Mouse (Mus musculus): ENCODE measurements at regions not wholly inside any gene's neighbourhood (a gene's known extent, or its start where the extent isn't known, plus 50 kb on each side); places are given as distances from the start of the nearest gene placed in this dataset.

DNA sequence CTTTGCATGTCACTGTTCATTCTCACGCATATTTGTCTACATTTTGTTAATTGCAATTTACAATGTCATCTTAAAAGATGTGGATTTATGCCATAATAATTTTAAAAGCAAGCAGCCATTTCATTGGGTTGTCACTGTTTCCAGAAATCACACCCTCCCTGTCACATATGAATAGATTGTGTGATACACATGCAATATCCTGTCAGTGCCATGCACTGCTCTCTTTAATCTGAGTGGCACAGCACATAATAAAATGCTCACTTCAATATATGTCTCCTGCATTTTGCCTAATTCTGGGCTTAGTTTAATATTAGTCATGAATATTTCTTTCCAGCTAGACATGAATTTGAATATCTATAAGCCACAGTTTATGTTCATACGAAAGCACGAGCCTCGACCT is 56.1 kb upstream of the 1700008P02Rik start:
- no peak overlapping the region for H3K4me3 ChIP-seq (replicated peaks; ENCODE audit: low read length)
- H3K4me1 ChIP-seq (replicated peaks; ENCODE audit: low read depth, low read length) = no peaks in the 10 kb centered on the region
- TF ChIP-seq CTCF (conservative IDR thresholded peaks at IDR 0.05; ENCODE audit: low read length) = no peak
- no peak for TF ChIP-seq POU5F1 (IDR thresholded peaks at IDR 0.05; ENCODE audit: borderline replicate concordance, low read length)
- no peak for TF ChIP-seq NANOG (IDR thresholded peaks at IDR 0.05; ENCODE audit: borderline replicate concordance, low read length)
- no peaks in the 10 kb centered on the region for H3K27me3 ChIP-seq (ENCODE audit: insufficient read depth, low read length)
- no peaks in the 10 kb centered on the region for H3K36me3 ChIP-seq (ENCODE audit: insufficient read depth, low read length)
- no peaks in the 10 kb centered on the region for H3K9me3 ChIP-seq (ENCODE audit: low read length)

GRCm38 (mm10) chr3:6675354-6675753 is 55.1 kb upstream of the 1700008P02Rik start:
- no peaks in the 10 kb centered on the region for H3K27me3 ChIP-seq (ENCODE audit: insufficient read depth, low read length)
- H3K9me3 ChIP-seq (ENCODE audit: low read length) = no peaks in the 10 kb centered on the region
- H3K4me1 ChIP-seq (replicated peaks; ENCODE audit: low read depth, low read length) = no peaks in the 10 kb centered on the region
- no peaks in the 10 kb centered on the region for H3K36me3 ChIP-seq (ENCODE audit: insufficient read depth, low read length)
- TF ChIP-seq NANOG (IDR thresholded peaks at IDR 0.05; ENCODE audit: borderline replicate concordance, low read length) (no peak), CTCF (conservative IDR thresholded peaks at IDR 0.05; ENCODE audit: low read length) (peak; percentile 22; the same call in 1 of the 2 replicates), POU5F1 (IDR thresholded peaks at IDR 0.05; ENCODE audit: borderline replicate concordance, low read length) (no peak)
- H3K4me3 ChIP-seq (replicated peaks; ENCODE audit: low read length) = no peak overlapping the region
